Mouse (Mus musculus) G1E-ER4 (cell line): ENCODE data around the gene Phf12. TPM values are rescaled to one million over a fixed set of nuclear protein-coding genes. Genes with fewer than 3 reads are reported as not detected.

Source experiments
- GATA1 ChIP-seq: IDR thresholded peaks from one replicate; pipeline ENCODE4 v1.8.0; 2012; ENCODE audit warnings: low read length, inconsistent platforms
- polyA plus RNA-seq: library from polyadenylated mRNA; stranded (reverse); fragments of >175 nt; gene quantifications from 2 replicates; pipeline ENCODE4 v1.2.3, GENCODE M21; 2012

Phf12 gene
- polyA plus RNA-seq, result 111 and 154 TPM in 2 replicates

DNA sequence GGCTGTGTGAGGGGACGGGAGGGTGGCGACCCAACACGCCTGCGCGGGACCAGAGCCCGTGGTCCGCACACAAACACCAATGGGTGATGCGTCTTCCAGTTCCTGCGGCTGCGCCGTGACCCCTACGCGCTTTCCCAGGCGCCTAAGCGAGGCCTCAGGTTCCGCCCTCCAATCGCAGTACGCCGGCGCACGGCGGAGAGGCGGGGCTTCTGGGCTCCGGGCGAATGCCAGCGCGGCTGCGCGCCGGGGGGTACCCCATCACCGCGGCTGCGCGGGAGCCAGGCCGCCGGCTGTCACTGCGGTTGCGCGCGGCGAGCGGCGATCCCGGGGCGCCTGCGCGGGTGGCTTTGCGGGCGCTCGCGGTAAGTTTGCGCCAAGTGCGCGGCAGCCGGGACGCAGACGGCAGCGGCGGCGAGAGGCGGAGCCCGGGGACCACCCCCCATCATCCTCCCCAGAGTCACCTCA is at the start of gene Phf12:
Gene Phf12 (plus strand): TSS at position 314 of the 465 bp plus-strand sequence.
- TF ChIP-seq GATA1, result no peak

DNA sequence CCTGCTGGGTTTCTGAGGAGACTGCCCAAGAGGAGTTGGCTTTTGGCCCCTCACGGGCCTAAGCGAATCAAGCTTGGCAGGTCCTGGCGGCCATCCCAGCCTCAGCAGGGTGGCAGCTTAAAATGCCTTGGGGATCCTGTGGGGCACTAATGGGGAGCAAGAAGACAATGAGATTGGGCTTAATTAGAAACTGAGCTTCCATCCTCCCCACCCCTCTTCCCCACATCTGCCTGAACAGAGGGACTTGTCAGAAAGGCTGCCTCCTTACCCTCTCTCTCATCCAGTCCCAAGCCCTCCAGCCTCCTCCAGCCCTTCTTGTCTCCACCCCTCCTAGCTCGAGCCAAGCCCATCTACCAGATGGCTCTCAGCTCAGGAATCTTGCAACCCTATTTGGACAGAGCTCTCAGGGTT is 48.4 kb upstream of the Phf12 start:
- TF ChIP-seq GATA1, result no peak

DNA sequence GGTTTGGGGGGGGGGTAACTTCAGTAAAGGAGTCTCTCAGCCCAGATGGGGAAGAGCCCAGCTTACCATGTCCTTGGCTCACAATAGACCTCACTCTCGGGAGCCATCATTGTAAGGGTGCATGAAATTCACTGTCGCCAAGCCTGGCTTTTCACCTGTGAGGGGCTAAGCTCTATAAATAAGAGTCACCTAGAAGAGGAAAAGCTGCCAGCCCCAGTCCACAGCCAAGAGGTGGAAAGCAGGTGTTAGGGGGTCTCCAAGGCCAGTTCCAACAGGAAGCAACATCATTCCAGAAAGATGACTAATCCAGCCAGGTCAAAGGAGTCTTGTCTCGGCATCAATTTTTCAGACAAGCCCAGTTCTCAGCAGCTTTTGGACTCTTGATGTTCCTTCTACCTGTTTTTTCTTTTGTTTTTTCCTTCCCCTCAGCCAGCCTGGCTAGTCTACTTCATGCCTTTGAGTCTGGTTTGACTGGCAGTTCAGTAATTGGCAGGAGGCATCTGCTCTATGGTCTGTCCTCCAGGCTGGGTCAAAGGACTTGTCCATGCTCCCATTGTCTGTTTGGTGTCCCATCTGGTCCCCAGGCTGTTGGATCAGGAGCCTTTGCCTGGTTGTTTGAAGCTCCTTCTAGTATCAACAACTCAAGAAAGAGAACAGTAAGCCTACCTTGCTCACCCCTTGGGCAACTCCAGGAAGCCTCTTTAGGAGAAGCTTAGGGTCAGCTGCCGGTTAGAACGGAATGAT is 47.8 kb upstream of the Phf12 start:
- no peak for TF ChIP-seq GATA1

DNA sequence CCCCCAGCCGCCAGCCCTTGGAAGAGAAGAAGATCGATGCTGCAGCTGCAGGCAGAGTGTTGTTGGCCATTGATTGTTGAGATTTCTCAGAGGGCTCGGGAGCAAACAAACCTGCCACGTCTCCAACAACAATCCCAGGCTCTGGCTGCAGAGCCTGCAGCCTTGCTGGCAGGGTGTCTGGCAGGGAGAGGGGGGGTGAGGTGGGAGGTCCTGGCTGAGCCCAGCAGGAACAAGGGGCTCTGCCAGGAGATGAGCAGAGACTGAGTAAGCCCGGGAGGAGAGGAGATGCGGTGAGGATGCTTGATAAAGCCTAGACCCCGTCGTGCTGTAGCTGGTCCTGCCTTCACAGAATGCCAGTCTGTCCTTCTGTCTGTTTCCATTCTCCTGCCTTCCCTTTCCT is 45.7 kb upstream of the Phf12 start:
- no peak for TF ChIP-seq GATA1

DNA sequence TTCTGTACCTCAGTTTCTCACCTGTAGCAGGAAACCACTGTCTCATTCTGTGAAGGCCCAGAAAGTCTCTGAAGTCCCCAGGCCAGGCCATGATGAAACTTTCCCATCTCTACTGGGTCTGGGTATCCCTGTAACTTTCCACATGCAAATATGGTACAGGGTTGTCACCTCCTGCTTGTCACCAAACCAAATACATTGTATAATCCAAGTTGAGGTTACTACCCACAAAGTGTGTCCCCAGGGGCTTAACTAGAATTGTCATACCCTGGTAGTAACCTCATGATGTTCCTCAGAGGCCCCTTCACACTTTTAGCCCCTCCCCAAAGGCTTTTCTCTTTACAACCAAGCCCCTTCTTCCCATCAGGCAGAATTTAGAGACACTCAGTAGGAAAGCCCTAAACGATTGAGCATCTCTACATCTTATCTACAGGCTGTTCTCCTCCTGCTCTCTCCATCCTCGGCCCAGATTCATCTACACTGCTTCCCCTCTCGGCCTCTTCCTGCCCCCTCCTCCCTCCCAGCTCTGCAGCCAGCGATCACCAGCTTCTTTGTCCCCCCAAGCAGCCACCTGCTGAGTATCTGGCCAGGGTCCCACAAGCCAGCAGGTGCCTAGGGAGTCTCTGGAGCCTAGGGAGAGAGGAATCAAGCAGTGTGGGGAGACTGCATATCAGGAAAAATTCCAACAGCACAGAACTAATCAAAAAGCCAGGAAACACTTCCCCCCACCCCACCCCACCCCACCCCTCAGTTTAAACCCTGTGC is 44.7 kb upstream of the Phf12 start:
- no peak for TF ChIP-seq GATA1

DNA sequence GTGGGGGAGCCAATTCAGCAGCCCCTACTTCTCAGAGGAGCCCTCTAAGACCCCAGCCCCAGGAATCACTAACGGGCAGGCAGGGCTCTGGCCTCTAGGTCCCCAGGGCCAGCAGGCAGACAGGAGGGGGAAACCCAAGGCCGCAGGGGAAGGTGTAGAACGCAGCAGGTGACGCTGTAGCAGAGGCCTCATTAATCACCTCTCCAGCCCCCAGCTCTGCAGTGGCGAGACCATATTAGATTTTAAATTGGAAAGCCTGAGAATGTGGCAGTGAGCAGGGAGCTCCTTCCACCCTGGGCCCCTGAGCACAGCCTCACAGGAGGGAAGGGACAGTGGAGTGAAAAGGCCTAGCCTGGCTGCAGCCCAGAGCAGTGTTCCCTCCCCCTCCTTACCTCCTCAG is 40.3 kb upstream of the Phf12 start:
- TF ChIP-seq GATA1, result no peak

DNA sequence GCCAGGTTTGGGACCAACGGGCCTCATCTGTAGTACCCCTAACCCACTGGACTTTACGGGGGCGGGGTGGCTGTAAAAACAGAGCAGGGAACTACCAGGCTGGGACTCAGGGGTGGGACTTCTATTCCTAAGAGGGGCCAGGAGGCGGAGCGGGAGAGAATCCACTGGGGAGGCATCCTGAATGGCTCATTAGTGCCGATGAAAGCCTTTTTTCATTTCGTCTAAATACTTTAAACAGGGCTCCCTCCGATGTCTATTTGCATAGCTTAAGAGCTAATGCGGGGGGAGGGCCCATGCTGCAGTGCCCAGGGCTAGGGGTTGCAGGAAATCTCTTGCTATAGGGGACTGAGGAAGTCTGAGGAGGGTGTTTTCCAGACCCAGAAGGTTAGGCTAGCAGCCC is 34.7 kb upstream of the Phf12 start:
- TF ChIP-seq GATA1, result no peak

DNA sequence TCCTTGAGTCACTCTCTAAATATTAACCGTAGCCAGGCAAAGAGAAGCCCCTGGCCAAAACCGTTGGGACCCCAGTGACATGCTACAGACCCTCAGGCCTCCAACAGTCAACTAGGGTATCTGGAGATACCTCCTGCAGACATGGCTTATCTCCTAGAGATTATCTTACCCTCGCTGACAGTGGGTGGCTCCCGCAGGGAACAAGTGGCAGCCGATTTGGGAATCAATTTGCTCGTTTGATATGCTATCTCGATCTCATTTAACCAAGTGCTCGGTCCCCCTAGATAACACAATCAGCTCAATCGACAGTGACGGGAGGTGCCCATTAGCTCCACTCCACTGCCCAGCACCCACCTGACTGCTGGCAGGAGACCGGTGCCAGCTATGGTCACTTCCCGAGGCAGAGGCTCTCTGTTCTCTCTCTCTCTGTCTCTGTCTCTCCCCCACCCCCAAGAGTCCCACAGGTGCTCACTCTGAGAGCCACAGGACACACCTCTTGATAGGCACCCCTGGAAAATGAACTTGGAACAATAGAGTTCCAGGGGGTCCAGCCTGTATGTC is 32.3 kb upstream of the Phf12 start:
- no peak for TF ChIP-seq GATA1

DNA sequence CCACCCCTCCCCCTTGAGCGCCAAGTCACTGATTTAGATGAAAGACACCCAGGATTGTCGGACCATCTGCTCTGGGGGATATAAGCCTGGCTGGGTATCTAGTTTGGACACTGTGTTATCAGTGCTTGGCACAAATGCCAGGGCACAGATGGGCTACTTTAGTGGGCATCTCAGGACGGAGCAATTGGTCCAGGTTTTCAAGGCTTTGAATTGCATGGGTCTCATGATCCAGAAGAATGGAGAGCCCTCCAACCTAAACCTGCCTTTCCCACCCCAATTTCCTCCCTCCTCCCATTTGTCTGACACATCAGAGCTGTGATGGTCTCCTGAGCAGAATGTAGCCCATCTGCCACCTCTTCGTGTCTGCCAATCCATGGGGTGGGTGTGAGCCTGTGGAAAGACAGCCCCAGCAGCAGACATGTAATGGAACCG is 31.7 kb upstream of the Phf12 start:
- TF ChIP-seq GATA1, result no peak

DNA sequence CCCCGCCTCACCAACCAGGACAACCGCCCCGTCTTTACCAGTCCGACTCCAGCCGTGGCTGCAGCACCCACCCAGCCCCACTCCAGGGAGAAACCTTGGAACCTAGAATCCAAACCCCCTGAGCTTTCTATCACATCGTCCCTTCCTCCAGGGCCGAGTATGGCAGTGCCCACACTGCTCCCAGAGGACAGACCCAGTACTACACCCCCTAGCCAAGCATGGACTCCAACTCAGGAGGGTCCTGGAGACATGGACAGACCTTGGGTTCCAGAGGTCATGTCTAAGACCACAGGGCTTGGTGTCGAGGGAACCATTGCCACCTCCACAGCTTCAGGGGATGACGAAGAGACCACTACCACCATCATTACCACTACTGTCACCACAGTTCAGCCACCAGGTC is 28.9 kb upstream of the Phf12 start:
- no peak for TF ChIP-seq GATA1

DNA sequence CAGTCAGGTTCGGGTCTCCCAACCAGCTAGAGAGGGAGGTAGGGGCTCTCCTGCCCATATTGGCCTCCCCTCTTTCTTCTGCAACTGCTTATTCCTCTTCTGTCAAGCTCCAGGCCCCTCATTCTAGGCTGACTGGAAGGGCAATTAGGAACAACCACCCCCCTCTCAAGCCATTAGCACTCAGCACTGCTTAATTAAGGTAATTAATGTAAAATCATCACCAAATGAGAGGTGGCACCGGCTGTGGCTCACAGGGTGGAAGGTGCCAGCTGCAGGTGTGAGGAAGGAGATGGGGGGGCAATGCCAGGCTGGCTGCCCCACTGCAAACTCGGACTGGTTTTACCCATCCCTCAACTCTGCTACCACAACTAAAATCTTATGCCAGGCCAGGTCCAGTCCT is 26.1 kb upstream of the Phf12 start:
- no peak for TF ChIP-seq GATA1

DNA sequence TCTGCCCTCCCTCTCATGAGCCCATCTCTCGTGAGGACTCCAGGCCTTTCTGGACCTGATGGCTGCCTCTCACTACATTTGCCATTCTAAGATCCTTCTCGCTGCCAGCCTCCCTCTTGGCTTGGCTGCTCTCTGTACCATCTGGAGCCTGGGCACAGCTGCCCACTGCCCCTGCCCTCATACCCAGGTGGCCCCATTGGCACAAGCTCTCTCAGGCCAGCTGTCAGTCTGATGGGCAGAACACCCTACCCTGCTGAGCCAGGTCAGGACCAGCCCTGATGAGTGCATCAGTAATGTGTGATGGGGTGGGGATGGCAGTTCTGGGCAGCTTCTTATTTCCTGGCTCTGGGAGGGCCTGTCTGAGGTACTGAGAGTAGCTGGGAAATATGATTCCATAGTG is 24.3 kb upstream of the Phf12 start:
- no peak for TF ChIP-seq GATA1

DNA sequence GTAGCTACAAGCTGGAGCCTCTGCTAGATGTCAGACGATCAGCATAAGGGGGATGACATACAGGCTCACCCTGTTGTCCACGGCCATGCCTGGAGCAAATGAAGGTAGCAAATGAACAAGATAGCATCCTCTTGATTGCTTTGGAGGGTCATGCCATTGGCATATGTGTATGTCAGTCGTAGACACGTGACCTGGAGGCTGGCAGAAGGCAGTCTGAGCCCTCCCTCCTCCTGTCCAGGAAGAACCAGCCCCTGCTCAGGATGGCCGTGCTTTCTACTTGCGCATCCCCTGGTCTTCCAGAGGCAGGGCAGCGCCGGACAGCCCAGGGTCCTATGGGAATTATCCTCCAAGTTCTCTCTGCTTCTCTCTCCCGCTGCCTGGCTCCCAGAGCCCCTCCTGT is 23.6 kb upstream of the Phf12 start:
- TF ChIP-seq GATA1, result no peak

DNA sequence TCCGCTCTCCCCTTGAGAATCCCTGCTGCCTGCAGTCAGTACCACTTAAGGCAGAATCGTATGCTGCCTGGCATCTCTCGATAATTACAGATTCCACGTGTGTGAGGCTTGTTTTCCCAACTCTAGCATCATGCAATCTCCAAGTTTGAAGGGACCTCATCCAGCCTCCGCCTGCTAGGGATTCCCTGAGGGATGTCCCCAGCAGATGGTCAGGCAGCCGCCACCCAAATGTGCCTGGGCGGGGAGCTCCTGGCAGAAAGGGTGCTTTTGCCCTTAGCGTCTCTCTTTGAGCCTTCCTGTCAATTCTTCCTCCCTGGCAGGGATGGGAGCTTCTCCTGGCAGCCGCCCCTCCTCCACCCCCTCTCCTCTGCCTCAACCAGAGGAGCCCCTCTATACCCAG is 22.4 kb upstream of the Phf12 start:
- no peak for TF ChIP-seq GATA1

DNA sequence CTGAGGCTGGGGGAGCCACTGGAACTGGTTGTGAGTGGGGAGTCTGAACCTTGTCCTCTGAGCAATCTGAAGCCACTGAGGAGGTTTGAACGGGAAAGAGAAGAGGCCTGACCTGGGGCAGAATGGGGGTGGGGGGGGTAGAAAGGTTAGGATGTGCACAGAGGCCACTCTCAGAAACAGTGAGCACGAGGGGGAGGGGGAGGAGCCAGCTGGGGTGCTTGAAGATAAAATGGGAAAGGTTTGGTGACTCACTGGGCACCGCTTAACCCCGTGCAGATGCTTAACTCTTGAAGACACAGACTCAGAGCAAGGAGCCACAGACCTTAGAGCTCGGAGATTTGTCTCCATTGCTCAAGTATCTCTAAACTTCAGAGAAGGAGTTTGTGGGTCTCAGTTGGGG is 21.7 kb upstream of the Phf12 start:
- no peak for TF ChIP-seq GATA1

DNA sequence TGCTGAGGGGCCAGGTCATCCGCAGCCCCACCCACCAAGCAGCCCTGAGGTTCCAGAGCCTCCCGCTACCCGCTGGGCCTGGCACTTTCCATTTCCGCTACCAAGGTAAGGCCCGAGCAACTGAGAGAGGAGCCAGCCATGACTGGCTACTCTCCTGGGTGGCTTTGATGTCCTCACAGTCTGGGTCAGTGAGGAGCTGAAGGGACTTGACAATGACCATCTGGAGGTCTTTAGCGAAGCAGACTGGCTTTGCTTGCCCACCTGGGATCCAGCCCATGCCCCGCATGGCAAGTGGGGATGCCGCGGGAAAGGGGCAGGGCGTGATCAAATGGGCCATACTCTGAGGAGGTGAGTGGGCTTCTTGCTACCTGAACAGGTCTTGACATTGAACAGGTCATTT is 19.6 kb upstream of the Phf12 start:
- no peak for TF ChIP-seq GATA1
